Mouse (Mus musculus) intestine, postnatal 0 days (tissue): Measurements from ENCODE around the gene Gtf2a1l. TPM values are rescaled to one million over a fixed set of nuclear protein-coding genes. Genes with fewer than 3 reads are reported as not detected.

Experiments used
- ATAC-seq: fragments of 200-750 bp; cut with Nextera tagmentation; 2 replicates; pipeline ENCODE4 v1.8.0; 2017; ENCODE audit warnings: mild to moderate bottlenecking, moderate TSS enrichment, moderate library complexity
- H3K27ac ChIP-seq: fragments of 300-500 bp; sonication (generic); 2 replicates; pipeline ENCODE4 v1.5.1; 2014; ENCODE audit warnings: mild to moderate bottlenecking, low read depth, low read length, moderate library complexity
- H3K27me3 ChIP-seq: fragments of 300-500 bp; sonication (generic); replicated peaks from 2 replicates; pipeline ENCODE4 v1.6.1; 2014; ENCODE audit warnings: low read length, mixed read lengths; ENCODE audit not compliant: control insufficient read depth, insufficient read depth
- H3K36me3 ChIP-seq: fragments of 300-500 bp; sonication (generic); 2 replicates; pipeline ENCODE4 v1.6.1; 2014; ENCODE audit warnings: mild to moderate bottlenecking, moderate library complexity; ENCODE audit not compliant: control insufficient read depth, insufficient read depth
- H3K4me1 ChIP-seq: fragments of 300-500 bp; sonication (generic); replicated peaks from 2 replicates; pipeline ENCODE4 v1.6.1; 2014; ENCODE audit warnings: antibody characterized with exemption, low read length, mixed read lengths; ENCODE audit not compliant: control insufficient read depth, insufficient read depth
- H3K4me2 ChIP-seq: fragments of 300-500 bp; sonication (generic); replicated peaks from 2 replicates; pipeline ENCODE4 v1.6.1; 2014; ENCODE audit warnings: low read depth, mild to moderate bottlenecking, moderate library complexity
- H3K4me3 ChIP-seq: fragments of 300-500 bp; sonication (generic); 2 replicates; pipeline ENCODE4 v1.5.1; 2014; ENCODE audit warnings: low read depth, low read length
- H3K9ac ChIP-seq: fragments of 300-500 bp; sonication (generic); 2 replicates; pipeline ENCODE4 v1.6.1; 2014; ENCODE audit warnings: mild to moderate bottlenecking, low read depth, low read length
- H3K9me3 ChIP-seq: fragments of 300-500 bp; sonication (generic); 2 replicates; pipeline ENCODE4 v1.6.1; 2016; ENCODE audit warnings: mixed run types; ENCODE audit not compliant: control insufficient read depth
- CTCF ChIP-seq: sonication (generic); IDR thresholded peaks from 2 replicates; pipeline ENCODE4 v1.5.1; 2016; ENCODE audit warnings: low read depth, mild to moderate bottlenecking, control low read depth, antibody characterized with exemption, moderate library complexity
- WGBS: fragments of 180-500 bp; shearing (Covaris S2); extraction: QIAGEN DNeasy Blood & Tissue Kit; methylation state at CpG from one replicate; pipeline ENCODE4 v1.1.7; 2014; 5-methylcytosine and 5-hydroxymethylcytosine counted together
- polyA plus RNA-seq: library from polyadenylated mRNA; unstranded; fragments of >200 nt; fragmentation: Nextera tagmentation; extraction: Ambion mirVana; gene quantifications from 2 replicates; pipeline ENCODE4 v1.2.1, GENCODE M21; 2015

Gene Gtf2a1l
- polyA plus RNA-seq, 1 experiment from 2014 or later = not detected

DNA sequence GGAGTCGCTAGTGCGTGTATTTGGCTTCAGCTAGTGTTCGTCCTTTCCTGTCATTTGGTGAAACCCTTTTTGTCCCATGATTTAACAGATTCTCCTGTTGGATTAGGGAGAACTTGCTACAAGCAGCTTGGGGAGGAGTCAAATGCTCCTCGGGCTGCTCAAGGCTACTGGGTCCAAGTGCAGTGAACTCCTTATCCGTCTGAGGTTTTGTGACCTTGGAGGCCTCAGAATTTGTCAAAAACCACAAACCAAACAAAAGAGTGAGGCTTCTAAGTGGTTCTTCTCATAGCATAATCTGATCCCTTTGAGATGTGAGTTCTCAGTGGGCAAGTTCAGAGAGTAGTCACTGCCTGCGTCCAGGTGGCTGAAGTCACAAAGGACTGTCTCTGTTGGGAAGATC, 87.3 kb downstream of the Gtf2a1l start:
- Histone ChIP-seq H3K9ac (no peak overlapping the region), H3K27ac (no peak overlapping the region), H3K36me3 (no peaks in the 10 kb centered on the region), H3K4me1 (no peaks in the 10 kb centered on the region), H3K4me2 (no peak overlapping the region), H3K27me3 (no peaks in the 10 kb centered on the region), H3K4me3 (no peak overlapping the region), H3K9me3 (no peaks in the 10 kb centered on the region)
- TF ChIP-seq CTCF = no peak
- ATAC-seq = no peak
- 58% methylated on average over 6 of the region's 6 CpGs for WGBS

DNA sequence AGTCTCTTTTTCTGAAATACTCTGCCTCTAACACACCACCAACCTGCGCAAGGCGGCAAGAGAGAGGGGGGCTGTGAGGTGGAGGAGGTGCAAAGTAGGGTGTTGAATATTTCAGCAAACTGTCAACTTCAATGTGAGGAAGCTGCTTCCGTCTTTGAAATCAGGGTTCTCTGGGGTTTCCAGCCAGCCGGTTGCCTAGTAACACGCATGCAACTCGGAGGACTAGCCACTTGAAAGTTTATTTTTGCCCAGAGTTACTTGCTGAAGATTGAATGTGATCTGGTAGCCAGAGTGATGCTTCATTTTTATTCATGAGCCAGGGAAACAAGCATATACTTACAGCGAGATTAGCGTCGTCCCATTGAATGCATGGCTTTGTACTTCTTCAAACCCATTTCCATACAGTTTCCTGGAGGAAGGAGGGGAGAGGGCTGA, 89.6 kb downstream of the Gtf2a1l start:
- Histone ChIP-seq H3K4me1 (no peaks in the 10 kb centered on the region), H3K9ac (no peak overlapping the region), H3K36me3 (no peaks in the 10 kb centered on the region), H3K27ac (no peak overlapping the region), H3K4me3 (no peak overlapping the region), H3K4me2 (no peak overlapping the region), H3K9me3 (no peaks in the 10 kb centered on the region), H3K27me3 (no peaks in the 10 kb centered on the region)
- 24% methylated on average over 9 of the region's 9 CpGs for WGBS
- TF ChIP-seq CTCF = no peak
- ATAC-seq = no peak

DNA sequence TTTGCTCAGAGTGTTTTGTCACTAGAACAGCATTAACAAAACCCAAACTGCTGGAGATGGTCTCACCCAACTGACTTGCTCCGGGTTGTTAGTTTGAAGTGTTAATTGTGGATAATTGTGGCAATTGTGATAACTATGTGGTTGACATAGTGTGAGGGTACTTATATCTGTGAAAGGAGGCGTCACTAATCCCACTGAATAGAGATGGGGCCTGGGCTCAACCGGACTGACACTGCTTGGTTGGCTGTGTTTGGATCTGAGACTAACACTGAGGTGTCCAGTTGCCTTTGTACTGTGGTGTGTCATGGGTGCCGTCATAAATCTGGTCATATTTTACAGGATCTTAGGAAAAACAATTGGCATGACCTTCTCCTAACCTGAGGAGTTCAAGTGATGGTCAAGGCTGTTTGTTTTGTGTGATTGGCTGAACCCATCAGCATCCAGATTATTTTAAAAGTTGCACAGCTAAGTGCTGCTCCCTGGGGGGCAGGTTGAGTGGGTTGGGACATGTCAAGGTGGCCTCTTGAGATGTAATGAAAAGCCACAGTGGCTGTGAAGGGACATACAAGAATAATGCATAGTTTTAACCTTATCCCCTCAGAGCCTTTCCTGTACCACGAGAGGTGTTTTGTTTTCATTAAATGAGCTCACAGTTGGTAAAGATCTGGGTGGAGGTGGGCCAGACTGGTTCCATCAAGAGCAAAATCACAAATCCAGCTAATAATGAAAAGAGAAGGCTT, 95.1 kb downstream of the Gtf2a1l start:
- Histone ChIP-seq H3K27me3 (no peaks in the 10 kb centered on the region), H3K9me3 (no peaks in the 10 kb centered on the region), H3K4me2 (no peak overlapping the region), H3K27ac (no peak overlapping the region), H3K4me1 (no peaks in the 10 kb centered on the region), H3K4me3 (no peak overlapping the region), H3K9ac (no peak overlapping the region), H3K36me3 (no peaks in the 10 kb centered on the region)
- TF ChIP-seq CTCF = no peak
- 63% methylated on average over 5 of the region's 5 CpGs for WGBS
- no peak for ATAC-seq

GRCm38 (mm10) chr17:88764136-88764485, 95.7 kb downstream of the Gtf2a1l start:
- no peaks in the 10 kb centered on the region for H3K36me3 ChIP-seq
- no peak for ATAC-seq
- H3K27me3 ChIP-seq = no peaks in the 10 kb centered on the region
- no peak for TF ChIP-seq CTCF
- H3K9me3 ChIP-seq = no peaks in the 10 kb centered on the region
- no peak overlapping the region for H3K9ac ChIP-seq
- H3K4me1 ChIP-seq = no peaks in the 10 kb centered on the region
- no peak overlapping the region for H3K4me2 ChIP-seq
- H3K27ac ChIP-seq = no peak overlapping the region
- 78% methylated on average over 3 of the region's 3 CpGs for WGBS
- H3K4me3 ChIP-seq = no peak overlapping the region

Other genes with a start within 250 kb of the Gtf2a1l start
- gene Foxn2, start 227.9 kb upstream of the Gtf2a1l start, polyA plus RNA-seq = 11.4 and 13.5 TPM in 2 replicates
- 25.8 and 27.2 TPM in 2 replicates for gene Ppp1r21, start 138.5 kb upstream of the Gtf2a1l start, polyA plus RNA-seq
- 3.7 and 3.9 TPM in 2 replicates for gene Ston1, start 71.0 kb upstream of the Gtf2a1l start, polyA plus RNA-seq
- not detected in 2 replicates for gene Lhcgr, start 123.3 kb downstream of the Gtf2a1l start, polyA plus RNA-seq